Mouse (Mus musculus) limb, embryonic 14.5 days (tissue): Measurements from ENCODE around the gene Rbm8a. TPM values are rescaled to one million over a fixed set of nuclear protein-coding genes. Genes with fewer than 3 reads are reported as not detected.
A peak's percentile ranks its signal among the peaks of the same experiment; 100 is the strongest.

Experiments used
- ATAC-seq: fragments of 200-750 bp; cut with Nextera tagmentation; 2 replicates; pipeline ENCODE4 v1.8.0; 2017; ENCODE audit warnings: low read depth, moderate number of reproducible peaks, moderate TSS enrichment; ENCODE audit not compliant: low FRiP score
- DNase-seq: peaks from one replicate; pipeline ENCODE4 v3.0.0-alpha.2; 2015; ENCODE audit warnings: low spot score
- H3K27ac ChIP-seq: fragments of 300-500 bp; sonication (generic); replicated peaks from 2 replicates; pipeline ENCODE4 v1.5.1; 2014; ENCODE audit warnings: low read depth, mild to moderate bottlenecking, low read length, moderate library complexity, mixed read lengths
- H3K27me3 ChIP-seq: fragments of 300-500 bp; sonication (generic); 2 replicates; pipeline ENCODE4 v1.6.1; 2014; ENCODE audit warnings: low read length, mixed read lengths; ENCODE audit not compliant: control insufficient read depth, insufficient read depth
- H3K36me3 ChIP-seq: fragments of 300-500 bp; sonication (generic); 2 replicates; pipeline ENCODE4 v1.6.1; 2014; ENCODE audit warnings: mild to moderate bottlenecking, low read length, moderate library complexity, mixed read lengths; ENCODE audit not compliant: control insufficient read depth, insufficient read depth
- H3K4me1 ChIP-seq: fragments of 300-500 bp; sonication (generic); 2 replicates; pipeline ENCODE4 v1.6.1; 2014; ENCODE audit warnings: antibody characterized with exemption, low read length, mixed read lengths; ENCODE audit not compliant: control insufficient read depth, insufficient read depth
- H3K4me2 ChIP-seq: fragments of 300-500 bp; sonication (generic); replicated peaks from 2 replicates; pipeline ENCODE4 v1.6.1; 2014; ENCODE audit warnings: low read depth, mild to moderate bottlenecking, low read length, moderate library complexity; ENCODE audit not compliant: severe bottlenecking
- H3K4me3 ChIP-seq: fragments of 300-500 bp; sonication (generic); replicated peaks from 2 replicates; pipeline ENCODE4 v1.5.1; 2014; ENCODE audit warnings: low read length
- H3K9ac ChIP-seq: fragments of 300-500 bp; sonication (generic); 2 replicates; pipeline ENCODE4 v1.6.1; 2014; ENCODE audit warnings: mild to moderate bottlenecking, low read depth, low read length, moderate library complexity; ENCODE audit not compliant: severe bottlenecking
- H3K9me3 ChIP-seq: fragments of 300-500 bp; sonication (generic); 2 replicates; pipeline ENCODE4 v1.6.1; 2016; ENCODE audit warnings: low read length; ENCODE audit not compliant: control insufficient read depth
- POLR2A ChIP-seq: fragments of 200-500 bp; IDR thresholded peaks from 2 replicates; pipeline ENCODE4 v1.8.0; 2012; ENCODE audit warnings: inconsistent platforms, mild to moderate bottlenecking, moderate library complexity, borderline replicate concordance; ENCODE audit not compliant: insufficient read depth, insufficient read length; ENCODE audit errors: extremely low read depth
- WGBS: fragments of 180-500 bp; shearing (Covaris S2); extraction: QIAGEN DNeasy Blood & Tissue Kit; methylation state at CpG from one replicate; pipeline ENCODE4 v1.1.7; 2014; 5-methylcytosine and 5-hydroxymethylcytosine counted together
- polyA plus RNA-seq, 2 experiments: library from polyadenylated mRNA; depleted of rRNA in 1 of 2; stranded (reverse) in 1 of 2; unstranded in 1 of 2; fragments of >200 nt; fragmentation: Nextera tagmentation in 1 of 2; extraction: Ambion mirVana in 1 of 2; gene quantifications; 2 replicates each; pipeline versions ENCODE4 v1.2.1 to v1.2.3; 2012 to 2014

Gene Rbm8a
- polyA plus RNA-seq (2012; rRNA removed) (44.6 and 66.1 TPM in 2 replicates), polyA plus RNA-seq (2014; fragmentation: Nextera tagmentation; extraction: Ambion mirVana) (133 and 146 TPM in 2 replicates)

DNA sequence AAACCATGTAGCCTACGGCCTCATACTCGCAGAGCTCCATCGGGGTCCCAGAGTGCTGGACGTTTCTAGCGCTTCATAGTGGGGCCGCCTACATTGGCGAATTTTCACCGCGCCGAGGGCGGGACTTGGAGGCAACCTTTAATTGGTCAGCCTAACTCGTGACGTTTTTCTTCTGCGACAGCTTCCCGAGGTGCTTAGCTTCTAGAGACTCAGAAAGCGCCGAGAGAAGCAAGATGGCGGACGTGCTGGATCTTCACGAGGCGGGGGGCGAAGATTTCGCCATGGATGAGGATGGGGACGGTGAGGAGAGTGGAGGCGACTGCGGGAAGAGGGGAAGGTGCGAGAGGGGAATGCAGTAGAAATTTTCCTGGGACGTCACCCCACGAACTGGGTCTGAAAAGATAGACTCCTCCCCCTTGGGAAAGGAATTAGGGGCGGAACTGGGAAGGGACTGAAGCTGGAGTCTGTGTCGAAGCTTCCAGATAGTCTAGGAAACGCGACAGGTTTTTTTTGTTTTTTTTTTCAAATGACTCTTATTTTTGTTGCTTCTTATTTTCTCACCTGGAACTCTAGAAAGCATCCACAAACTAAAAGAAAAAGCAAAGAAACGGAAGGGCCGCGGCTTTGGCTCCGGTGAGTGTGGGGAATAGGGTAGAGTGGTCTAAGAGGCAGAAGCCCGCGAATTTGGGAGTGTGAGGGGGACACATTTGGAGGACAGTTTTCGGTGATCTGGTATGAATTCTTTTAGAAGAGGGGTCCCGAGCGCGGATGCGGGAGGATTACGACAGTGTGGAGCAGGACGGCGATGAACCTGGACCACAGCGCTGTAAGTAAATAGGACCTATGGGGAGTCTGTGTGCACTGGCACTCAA, at the start of gene Rbm8a:
TSS of gene Rbm8a (plus strand) at position 205 of the 872 bp plus-strand sequence.
- Histone ChIP-seq H3K9me3 (no peaks in the 10 kb centered on the region), H3K36me3 (peaks cover 35% of the 10 kb centered on the region), H3K4me1 (peaks cover 10% of the 10 kb centered on the region), H3K4me3 (peak within 1 kb of the TSS; percentile 69), H3K27me3 (no peaks in the 10 kb centered on the region), H3K4me2 (peak within 1 kb of the TSS; percentile 79), H3K27ac (peak within 1 kb of the TSS; percentile 79), H3K9ac (peak within 1 kb of the TSS; percentile 71)
- ATAC-seq (peak; percentile 95), DNase-seq (peak; percentile 99)
- WGBS = under 1% methylated on average over 48 of the region's 48 CpGs
- peak; percentile 84; the same call in 1 of the 2 replicates for TF ChIP-seq POLR2A

- no peak for TF ChIP-seq POLR2A
- H3K4me1 ChIP-seq = peaks cover 12% of the 10 kb centered on the region
- 49% methylated on average over 6 of the region's 6 CpGs for whole genome bisulfite sequencing
- H3K4me2 ChIP-seq = no peak overlapping the region
- H3K9me3 ChIP-seq = no peaks in the 10 kb centered on the region
- no peak overlapping the region for H3K9ac ChIP-seq
- H3K36me3 ChIP-seq = 0 out of 2 replicates have a peak, but pooled peaks cover 5% of the 10 kb centered on the region
- DNase-seq (no peak), ATAC-seq (no peak)
- H3K27me3 ChIP-seq = no peaks in the 10 kb centered on the region
- H3K27ac ChIP-seq = no peak overlapping the region
- no peak overlapping the region for H3K4me3 ChIP-seq
Measured at GRCm38 (mm10) chr3:96581141-96581540, 48.6 kb upstream of the Rbm8a start.

DNA sequence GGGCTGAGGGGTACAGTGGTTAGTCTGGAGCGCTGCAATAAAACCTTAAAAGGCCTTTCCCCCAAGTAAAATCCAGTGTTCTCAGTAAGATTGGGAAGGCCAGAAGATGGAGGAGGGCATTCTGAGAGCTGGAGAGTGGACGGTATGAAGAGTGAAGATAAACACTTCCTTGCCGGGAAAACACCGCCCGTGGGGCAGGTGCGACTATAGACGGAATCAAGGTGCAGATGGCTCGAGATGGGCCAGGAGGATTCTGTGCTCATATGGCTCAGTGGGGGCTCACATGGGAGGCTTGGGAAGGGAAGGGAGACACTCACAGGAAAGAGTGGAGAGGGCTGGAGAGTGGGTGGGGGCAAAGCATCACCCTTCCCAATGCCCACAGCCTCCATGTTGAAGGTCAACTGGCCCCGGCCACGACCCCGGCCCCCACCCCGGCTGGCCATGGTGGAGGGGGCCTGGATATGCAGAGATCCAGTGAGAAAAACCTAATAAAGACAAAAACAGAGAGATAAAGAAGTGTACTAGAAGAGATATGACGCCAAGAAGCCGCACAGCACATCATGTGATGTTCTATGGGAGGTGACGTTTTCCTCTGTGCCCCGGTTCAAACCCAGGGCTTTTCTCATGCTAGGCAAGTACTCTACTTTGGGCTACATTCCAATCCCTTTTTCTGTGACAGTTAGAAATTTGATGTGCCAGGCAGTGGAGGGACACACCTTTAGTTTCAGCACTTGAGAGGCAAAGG, 47.8 kb upstream of the Rbm8a start:
- Histone ChIP-seq H3K9ac (no peak overlapping the region), H3K4me1 (peaks cover 5% of the 10 kb centered on the region), H3K4me3 (no peak overlapping the region), H3K27me3 (no peaks in the 10 kb centered on the region), H3K36me3 (0 out of 2 replicates have a peak, but pooled peaks cover 5% of the 10 kb centered on the region), H3K9me3 (no peaks in the 10 kb centered on the region), H3K27ac (no peak overlapping the region), H3K4me2 (no peak overlapping the region)
- WGBS = 86% methylated on average over 16 of the region's 16 CpGs
- TF ChIP-seq POLR2A = no peak
- ATAC-seq (no peak), DNase-seq (no peak)

DNA sequence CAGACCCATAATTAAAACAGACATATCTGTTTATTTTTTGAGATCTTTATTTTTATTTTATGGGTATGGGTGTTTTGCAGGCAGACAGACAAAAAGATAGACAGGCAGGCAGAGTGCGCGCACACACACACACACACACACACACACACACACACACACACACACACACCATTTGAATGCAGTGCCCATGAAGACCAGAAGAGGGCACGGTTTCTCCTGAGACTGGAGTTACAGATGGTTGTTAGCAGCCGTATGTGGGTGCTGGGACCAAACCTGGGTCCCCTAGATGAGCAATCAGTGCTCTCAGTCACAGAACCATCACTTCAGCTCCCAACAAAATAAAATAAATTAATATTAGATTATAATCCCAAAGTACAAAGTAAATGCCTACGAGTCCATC, 46.3 kb upstream of the Rbm8a start:
- Histone ChIP-seq H3K9ac (no peak overlapping the region), H3K4me3 (no peak overlapping the region), H3K27ac (no peak overlapping the region), H3K4me2 (no peak overlapping the region), H3K4me1 (no peaks in the 10 kb centered on the region), H3K36me3 (0 out of 2 replicates have a peak, but pooled peaks cover 5% of the 10 kb centered on the region), H3K9me3 (no peaks in the 10 kb centered on the region), H3K27me3 (no peaks in the 10 kb centered on the region)
- DNase-seq (no peak), ATAC-seq (no peak)
- 91% methylated on average over 5 of the region's 5 CpGs for WGBS
- no peak for TF ChIP-seq POLR2A

DNA sequence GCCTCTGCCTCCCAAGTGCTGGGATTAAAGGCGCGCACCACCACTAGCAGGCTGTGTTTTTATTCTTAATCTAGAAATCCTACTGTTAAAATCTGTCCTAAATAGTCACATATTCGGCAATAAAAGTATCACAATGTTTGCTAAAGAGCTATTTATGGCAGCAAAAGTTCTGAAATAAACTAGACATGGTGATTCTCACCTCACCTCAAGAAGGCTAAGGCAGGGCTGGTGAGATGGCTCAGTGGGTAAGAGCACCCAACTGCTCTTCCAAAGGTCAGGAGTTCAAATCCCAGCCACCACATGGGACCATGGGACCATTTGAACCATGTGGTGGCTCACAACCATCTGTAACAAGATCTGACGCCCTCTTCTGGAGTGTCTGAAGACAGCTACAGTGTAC, 39.1 kb upstream of the Rbm8a start:
- DNase-seq (no peak), ATAC-seq (no peak)
- no peak overlapping the region for H3K4me2 ChIP-seq
- H3K4me3 ChIP-seq = no peak overlapping the region
- no peak overlapping the region for H3K9ac ChIP-seq
- no peak for TF ChIP-seq POLR2A
- H3K27me3 ChIP-seq = no peaks in the 10 kb centered on the region
- no peak overlapping the region for H3K27ac ChIP-seq
- peaks cover 8% of the 10 kb centered on the region for H3K4me1 ChIP-seq
- no peaks in the 10 kb centered on the region for H3K9me3 ChIP-seq
- 77% methylated on average over 4 of the region's 4 CpGs for WGBS
- H3K36me3 ChIP-seq = no peaks in the 10 kb centered on the region
